Mouse (Mus musculus): ENCODE results near the gene 4931406P16Rik. TPM values are rescaled to one million over a fixed set of nuclear protein-coding genes. Genes with fewer than 3 reads are reported as not detected.

4931406P16Rik gene
- polyA plus RNA-seq, 1 experiment from 2014 or later = 40.3 TPM

DNA sequence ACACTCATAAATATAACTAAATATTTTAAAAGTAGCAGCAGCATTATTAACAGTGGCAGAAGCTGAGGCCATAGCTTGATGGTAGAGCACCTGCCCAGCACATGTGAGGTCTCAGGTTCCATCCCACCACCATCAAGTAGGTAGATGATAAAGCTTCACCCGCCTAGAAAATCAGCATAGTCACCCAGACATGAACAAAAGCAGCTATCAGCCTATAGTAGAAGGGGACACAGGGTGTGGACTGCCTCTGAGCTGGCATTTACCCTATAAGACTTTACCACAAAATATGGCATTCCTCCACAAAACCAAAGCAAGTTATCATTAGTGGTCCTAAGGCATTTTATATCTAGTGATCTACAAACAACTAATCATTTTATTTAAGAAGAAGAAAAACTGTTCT lies 10.7 kb downstream of the 4931406P16Rik start:
- H3K9me3 ChIP-seq (ENCODE audit: control insufficient read depth, low read length) = no peaks in the 10 kb centered on the region
- H3K4me3 ChIP-seq (ENCODE audit: low read depth, low read length) = no peak overlapping the region
- no peak overlapping the region for H3K4me2 ChIP-seq (ENCODE audit: low read depth, low read length)
- H3K27ac ChIP-seq (replicated peaks; ENCODE audit: low read depth, low read length) = peak overlapping the region; percentile 25; the same call in 1 of the 2 replicates
- 82% methylated on average over 1 of the region's 1 CpGs for WGBS
- no peak for ATAC-seq (ENCODE audit: low read depth)
- H3K36me3 ChIP-seq (ENCODE audit: control insufficient read depth, insufficient read depth, low read length) = 0 out of 2 replicates have a peak, but pooled peaks cover 2% of the 10 kb centered on the region
- H3K4me1 ChIP-seq (ENCODE audit: control insufficient read depth, insufficient read depth, low read length) = peaks cover 4% of the 10 kb centered on the region; the same call in 1 of the 2 replicates
- DNase-seq (ENCODE audit: low spot score) = no peak
- H3K9ac ChIP-seq (ENCODE audit: low read depth, low read length) = no peak overlapping the region
- H3K27me3 ChIP-seq (replicated peaks; ENCODE audit: control insufficient read depth, insufficient read depth, low read length) = no peaks in the 10 kb centered on the region

DNA sequence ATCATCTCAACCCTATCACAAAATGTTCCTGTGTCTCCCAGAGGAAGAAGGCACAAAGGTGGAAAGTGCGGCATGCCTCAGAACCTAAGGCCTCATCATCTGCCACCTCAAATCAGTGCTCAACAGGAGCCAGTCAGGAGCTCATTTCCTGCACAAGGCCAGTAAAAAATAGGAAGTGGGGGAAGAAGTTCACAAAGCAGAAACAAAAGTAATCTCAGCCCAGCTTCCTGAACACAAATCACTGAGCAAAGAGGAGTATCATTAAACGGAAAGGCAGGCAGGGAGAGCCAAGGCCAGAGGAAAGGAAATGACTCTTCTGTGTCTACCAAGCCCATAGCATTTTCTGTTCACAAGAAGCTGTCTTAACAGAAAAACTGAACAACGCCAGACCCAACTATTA lies 11.4 kb downstream of the 4931406P16Rik start:
- no peak overlapping the region for H3K27ac ChIP-seq (replicated peaks; ENCODE audit: low read depth, low read length)
- DNase-seq (ENCODE audit: low spot score) = no peak
- 83% methylated on average over 3 of the region's 3 CpGs for WGBS
- no peaks in the 10 kb centered on the region for H3K27me3 ChIP-seq (replicated peaks; ENCODE audit: control insufficient read depth, insufficient read depth, low read length)
- H3K4me1 ChIP-seq (ENCODE audit: control insufficient read depth, insufficient read depth, low read length) = peaks cover 4% of the 10 kb centered on the region; the same call in 1 of the 2 replicates
- H3K9ac ChIP-seq (ENCODE audit: low read depth, low read length) = no peak overlapping the region
- no peak overlapping the region for H3K4me3 ChIP-seq (ENCODE audit: low read depth, low read length)
- H3K4me2 ChIP-seq (ENCODE audit: low read depth, low read length) = no peak overlapping the region
- no peak for ATAC-seq (ENCODE audit: low read depth)
- H3K9me3 ChIP-seq (ENCODE audit: control insufficient read depth, low read length) = no peaks in the 10 kb centered on the region
- no peaks in the 10 kb centered on the region for H3K36me3 ChIP-seq (ENCODE audit: control insufficient read depth, insufficient read depth, low read length)

GRCm38 (mm10) chr7:34298818-34299217 lies 14.5 kb downstream of the 4931406P16Rik start:
- H3K4me3 ChIP-seq (ENCODE audit: low read depth, low read length) = no peak overlapping the region
- ATAC-seq (ENCODE audit: low read depth) = no peak
- no peaks in the 10 kb centered on the region for H3K9me3 ChIP-seq (ENCODE audit: control insufficient read depth, low read length)
- no peaks in the 10 kb centered on the region for H3K36me3 ChIP-seq (ENCODE audit: control insufficient read depth, insufficient read depth, low read length)
- H3K9ac ChIP-seq (ENCODE audit: low read depth, low read length) = no peak overlapping the region
- H3K27me3 ChIP-seq (replicated peaks; ENCODE audit: control insufficient read depth, insufficient read depth, low read length) = no peaks in the 10 kb centered on the region
- no peak overlapping the region for H3K4me2 ChIP-seq (ENCODE audit: low read depth, low read length)
- DNase-seq (ENCODE audit: low spot score) = no peak
- 90% methylated on average over 2 of the region's 2 CpGs for WGBS
- H3K4me1 ChIP-seq (ENCODE audit: control insufficient read depth, insufficient read depth, low read length) = peaks cover 4% of the 10 kb centered on the region; the same call in 1 of the 2 replicates
- 0 out of 2 replicates have a peak overlapping the region, but pooled peaks have one; percentile 8 for H3K27ac ChIP-seq (replicated peaks; ENCODE audit: low read depth, low read length)

DNA sequence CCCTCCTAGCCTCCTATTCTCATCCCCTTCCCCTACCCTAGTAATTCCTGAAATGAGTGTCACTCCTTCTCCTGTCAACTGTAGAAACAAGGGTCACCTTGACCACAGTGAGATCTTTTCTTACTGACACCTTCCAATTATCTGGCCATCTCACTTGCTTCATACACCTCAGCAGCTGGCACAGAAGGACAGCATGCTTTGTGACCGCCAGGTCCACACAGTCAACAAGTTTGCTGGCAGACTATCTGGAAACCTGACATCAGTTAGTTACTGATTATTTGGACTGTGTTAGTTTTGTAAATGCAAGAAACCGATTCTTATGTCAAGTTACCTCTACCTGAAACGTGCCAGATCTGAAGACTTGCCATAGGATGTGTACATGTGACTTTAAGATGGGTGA lies 17.2 kb downstream of the 4931406P16Rik start:
- Histone ChIP-seq H3K4me1 (ENCODE audit: control insufficient read depth, insufficient read depth, low read length) (peaks cover 4% of the 10 kb centered on the region; the same call in 1 of the 2 replicates), H3K4me2 (ENCODE audit: low read depth, low read length) (no peak overlapping the region), H3K9me3 (ENCODE audit: control insufficient read depth, low read length) (no peaks in the 10 kb centered on the region), H3K27ac (replicated peaks; ENCODE audit: low read depth, low read length) (no peak overlapping the region), H3K27me3 (replicated peaks; ENCODE audit: control insufficient read depth, insufficient read depth, low read length) (no peaks in the 10 kb centered on the region), H3K9ac (ENCODE audit: low read depth, low read length) (no peak overlapping the region), H3K36me3 (ENCODE audit: control insufficient read depth, insufficient read depth, low read length) (no peaks in the 10 kb centered on the region), H3K4me3 (ENCODE audit: low read depth, low read length) (no peak overlapping the region)
- 92% methylated on average over 3 of the region's 3 CpGs for WGBS
- ATAC-seq (ENCODE audit: low read depth) (no peak), DNase-seq (ENCODE audit: low spot score) (no peak)

DNA sequence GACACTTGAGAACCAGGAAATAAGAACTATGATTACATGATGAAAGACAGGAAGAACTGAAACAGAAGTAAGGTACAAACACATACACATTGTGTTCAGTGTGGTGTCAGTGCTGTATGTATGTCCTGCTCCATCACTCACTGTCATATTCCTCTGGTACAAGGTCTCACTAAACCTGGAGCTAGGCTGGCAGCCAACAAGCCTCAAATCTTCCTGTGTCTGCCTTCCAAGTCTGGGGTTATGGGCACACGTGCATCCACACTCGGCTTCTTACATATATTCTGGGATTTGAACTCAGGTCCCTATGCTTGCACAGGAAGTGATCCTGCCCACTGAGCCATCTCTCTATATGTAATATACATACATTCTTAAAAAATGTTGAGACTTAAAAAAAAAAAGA lies 20.7 kb downstream of the 4931406P16Rik start:
- Histone ChIP-seq H3K36me3 (ENCODE audit: control insufficient read depth, insufficient read depth, low read length) (no peaks in the 10 kb centered on the region), H3K9ac (ENCODE audit: low read depth, low read length) (no peak overlapping the region), H3K9me3 (ENCODE audit: control insufficient read depth, low read length) (no peaks in the 10 kb centered on the region), H3K4me3 (ENCODE audit: low read depth, low read length) (no peak overlapping the region), H3K4me2 (ENCODE audit: low read depth, low read length) (no peak overlapping the region), H3K27me3 (replicated peaks; ENCODE audit: control insufficient read depth, insufficient read depth, low read length) (no peaks in the 10 kb centered on the region), H3K27ac (replicated peaks; ENCODE audit: low read depth, low read length) (no peak overlapping the region), H3K4me1 (ENCODE audit: control insufficient read depth, insufficient read depth, low read length) (no peaks in the 10 kb centered on the region)
- ATAC-seq (ENCODE audit: low read depth) (no peak), DNase-seq (ENCODE audit: low spot score) (no peak)
- 90% methylated on average over 2 of the region's 2 CpGs for WGBS

DNA sequence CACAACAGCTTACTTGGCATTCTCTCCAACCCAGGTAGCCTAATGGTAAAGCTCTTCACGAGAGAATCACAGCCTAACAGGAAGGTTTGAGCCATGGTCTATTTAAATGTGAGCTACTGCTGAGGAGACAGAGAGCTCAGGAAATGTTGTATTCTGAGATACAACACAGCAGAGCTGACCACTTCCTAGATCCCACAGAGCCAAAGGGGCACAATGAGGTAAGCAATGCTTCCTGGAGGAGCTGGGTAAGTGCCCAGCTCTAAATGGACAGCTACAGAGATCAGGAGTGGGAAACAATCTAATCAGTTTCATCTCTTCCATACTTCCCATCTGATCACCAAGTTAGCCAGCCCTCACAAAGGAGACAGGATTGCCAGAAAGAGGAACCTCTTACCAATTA lies 22.1 kb downstream of the 4931406P16Rik start:
- Histone ChIP-seq H3K27me3 (replicated peaks; ENCODE audit: control insufficient read depth, insufficient read depth, low read length) (no peaks in the 10 kb centered on the region), H3K4me2 (ENCODE audit: low read depth, low read length) (no peak overlapping the region), H3K36me3 (ENCODE audit: control insufficient read depth, insufficient read depth, low read length) (no peaks in the 10 kb centered on the region), H3K4me3 (ENCODE audit: low read depth, low read length) (no peak overlapping the region), H3K27ac (replicated peaks; ENCODE audit: low read depth, low read length) (no peak overlapping the region), H3K9me3 (ENCODE audit: control insufficient read depth, low read length) (no peaks in the 10 kb centered on the region), H3K9ac (ENCODE audit: low read depth, low read length) (no peak overlapping the region), H3K4me1 (ENCODE audit: control insufficient read depth, insufficient read depth, low read length) (no peaks in the 10 kb centered on the region)
- DNase-seq (ENCODE audit: low spot score) (no peak), ATAC-seq (ENCODE audit: low read depth) (no peak)
- WGBS = 89% methylated on average over 1 of the region's 1 CpGs

GRCm38 (mm10) chr7:34290450-34291151 lies 22.8 kb downstream of the 4931406P16Rik start:
- Histone ChIP-seq H3K4me2 (ENCODE audit: low read depth, low read length) (no peak overlapping the region), H3K4me1 (ENCODE audit: control insufficient read depth, insufficient read depth, low read length) (no peaks in the 10 kb centered on the region), H3K27me3 (replicated peaks; ENCODE audit: control insufficient read depth, insufficient read depth, low read length) (no peaks in the 10 kb centered on the region), H3K9me3 (ENCODE audit: control insufficient read depth, low read length) (no peaks in the 10 kb centered on the region), H3K4me3 (ENCODE audit: low read depth, low read length) (no peak overlapping the region), H3K36me3 (ENCODE audit: control insufficient read depth, insufficient read depth, low read length) (0 out of 2 replicates have a peak, but pooled peaks cover 2% of the 10 kb centered on the region), H3K9ac (ENCODE audit: low read depth, low read length) (no peak overlapping the region), H3K27ac (replicated peaks; ENCODE audit: low read depth, low read length) (no peak overlapping the region)
- no peak for DNase-seq (ENCODE audit: low spot score)
- no peak for ATAC-seq (ENCODE audit: low read depth)

GRCm38 (mm10) chr7:34277656-34278055 lies 35.7 kb downstream of the 4931406P16Rik start:
- H3K4me3 ChIP-seq (ENCODE audit: low read depth, low read length) = no peak overlapping the region
- no peak overlapping the region for H3K4me2 ChIP-seq (ENCODE audit: low read depth, low read length)
- H3K4me1 ChIP-seq (ENCODE audit: control insufficient read depth, insufficient read depth, low read length) = no peaks in the 10 kb centered on the region
- H3K27ac ChIP-seq (replicated peaks; ENCODE audit: low read depth, low read length) = no peak overlapping the region
- DNase-seq (ENCODE audit: low spot score) (no peak), ATAC-seq (ENCODE audit: low read depth) (no peak)
- no peaks in the 10 kb centered on the region for H3K27me3 ChIP-seq (replicated peaks; ENCODE audit: control insufficient read depth, insufficient read depth, low read length)
- H3K9ac ChIP-seq (ENCODE audit: low read depth, low read length) = no peak overlapping the region
- no peaks in the 10 kb centered on the region for H3K9me3 ChIP-seq (ENCODE audit: control insufficient read depth, low read length)
- H3K36me3 ChIP-seq (ENCODE audit: control insufficient read depth, insufficient read depth, low read length) = peaks cover 4% of the 10 kb centered on the region; the same call in 1 of the 2 replicates
- WGBS = 73% methylated on average over 2 of the region's 2 CpGs

- DNase-seq (ENCODE audit: low spot score) (no peak), ATAC-seq (ENCODE audit: low read depth) (no peak)
- Histone ChIP-seq H3K4me2 (ENCODE audit: low read depth, low read length) (no peak overlapping the region), H3K4me1 (ENCODE audit: control insufficient read depth, insufficient read depth, low read length) (no peaks in the 10 kb centered on the region), H3K36me3 (ENCODE audit: control insufficient read depth, insufficient read depth, low read length) (peaks cover 3% of the 10 kb centered on the region; the same call in 1 of the 2 replicates), H3K27ac (replicated peaks; ENCODE audit: low read depth, low read length) (no peak overlapping the region), H3K9me3 (ENCODE audit: control insufficient read depth, low read length) (no peaks in the 10 kb centered on the region), H3K4me3 (ENCODE audit: low read depth, low read length) (no peak overlapping the region), H3K9ac (ENCODE audit: low read depth, low read length) (no peak overlapping the region), H3K27me3 (replicated peaks; ENCODE audit: control insufficient read depth, insufficient read depth, low read length) (no peaks in the 10 kb centered on the region)
- WGBS = 98% methylated on average over 3 of the region's 3 CpGs
These were observed 37.3 kb downstream of the 4931406P16Rik start for GRCm38 (mm10) chr7:34276066-34276465.
